ENCODE assay signal across 9 mouse cellular contexts in genomic region chr7:25677013-25677412, GRCm38 (mm10). TPM values are rescaled to one million over a fixed set of nuclear protein-coding genes. Genes with fewer than 3 reads are reported as not detected.
DNase-seq lines count a peak whose midpoint lies in the region; ATAC-seq lines count a peak whose summit lies in the region.
"Had no signal": no experiment of that assay in that cellular context is flagged by ENCODE, and none has a peak within 500 bp of the region (broad histone marks: within the 10 kb centered on the region; RNA-seq: fewer than 3 reads in every experiment).

No protein-coding gene starts in this region.

- ATAC-seq in heart, embryonic 15.5 days (replicated peaks; ENCODE audit: insufficient number of reproducible peaks, insufficient read depth, low FRiP score, low read depth): no peak
- no peak for ATAC-seq in neural tube, embryonic 12.5 days (ENCODE audit: low FRiP score, low read depth)
- no peak for ATAC-seq in midbrain, embryonic 13.5 days
- ATAC-seq: CD4-positive, CD25-positive, alpha-beta regulatory T cell, adult 4 months had no signal

- no peaks in the 10 kb centered on the region for H3K9me3 ChIP-seq in heart, embryonic 15.5 days (replicated peaks)
- H3K9me3 ChIP-seq in neural tube, embryonic 12.5 days: no peaks in the 10 kb centered on the region
- no peaks in the 10 kb centered on the region for H3K9me3 ChIP-seq in midbrain, embryonic 13.5 days

- H3K9ac ChIP-seq in heart, embryonic 15.5 days: no peak overlapping the region
- no peak overlapping the region for H3K9ac ChIP-seq in neural tube, embryonic 12.5 days
- H3K9ac ChIP-seq in midbrain, embryonic 13.5 days (replicated peaks): no peak overlapping the region

- no peak overlapping the region for H3K4me3 ChIP-seq in heart, embryonic 15.5 days
- H3K4me3 ChIP-seq in neural tube, embryonic 12.5 days: no peak overlapping the region
- no peak overlapping the region for H3K4me3 ChIP-seq in midbrain, embryonic 13.5 days (replicated peaks)

- no peaks in the 10 kb centered on the region for H3K36me3 ChIP-seq in heart, embryonic 15.5 days
- no peaks in the 10 kb centered on the region for H3K36me3 ChIP-seq in neural tube, embryonic 12.5 days
- H3K36me3 ChIP-seq in midbrain, embryonic 13.5 days: no peaks in the 10 kb centered on the region

- H3K4me2 ChIP-seq in heart, embryonic 15.5 days: no peak overlapping the region
- H3K4me2 ChIP-seq in neural tube, embryonic 12.5 days (replicated peaks): no peak overlapping the region
- H3K4me2 ChIP-seq in midbrain, embryonic 13.5 days (replicated peaks): no peak overlapping the region

- H3K27me3 ChIP-seq in heart, embryonic 15.5 days: peaks cover 28% of the 10 kb centered on the region
- peaks cover 33% of the 10 kb centered on the region for H3K27me3 ChIP-seq in neural tube, embryonic 12.5 days (replicated peaks)
- H3K27me3 ChIP-seq in midbrain, embryonic 13.5 days: peaks cover 42% of the 10 kb centered on the region

- no peak for DNase-seq in heart, adult 8-10 months (ENCODE audit: low spot score)
- DNase-seq in neural tube, embryonic 10.5 days (ENCODE audit: extremely low spot score, low spot score): no peak
- no peak for DNase-seq in adrenal gland, adult 2 months
- DNase-seq in layer of hippocampus, postnatal 14 days (ENCODE audit: low spot score in 2 of 2): no peak

- WGBS in heart, embryonic 15.5 days: 87% methylated on average over 7 of the region's 7 CpGs
- 88% methylated on average over 7 of the region's 7 CpGs for WGBS in neural tube, embryonic 12.5 days
- 90% methylated on average over 7 of the region's 7 CpGs for WGBS in midbrain, embryonic 13.5 days

- H3K4me1 ChIP-seq in heart, embryonic 15.5 days (replicated peaks): peaks cover 38% of the 10 kb centered on the region
- H3K4me1 ChIP-seq in neural tube, embryonic 12.5 days: peaks cover 10% of the 10 kb centered on the region; the same call in 1 of the 2 replicates
- H3K4me1 ChIP-seq in midbrain, embryonic 13.5 days (replicated peaks): peaks cover 23% of the 10 kb centered on the region

- peak overlapping the region; percentile 44 for H3K27ac ChIP-seq in heart, embryonic 15.5 days
- H3K27ac ChIP-seq in neural tube, embryonic 12.5 days: peak overlapping the region; percentile 22; the same call in 1 of the 2 replicates
- H3K27ac ChIP-seq in midbrain, embryonic 13.5 days: peak overlapping the region; percentile 65

RNA-seq across cellular contexts. Expression of gene Tmem91, which starts 2.0 kb away (rescaled TPM):
- 1.8 and 2.2 TPM in 2 replicates for polyA plus RNA-seq in heart, embryonic 15.5 days (2015; fragmentation: Nextera tagmentation; extraction: Ambion mirVana)
- not detected for total RNA-seq in heart, adult 8-10 months (2022)
- polyA plus RNA-seq in neural tube, embryonic 12.5 days (2016; fragmentation: Nextera tagmentation; extraction: Ambion mirVana): 3.4 and 5.7 TPM in 2 replicates
- polyA plus RNA-seq in midbrain, embryonic 13.5 days (2015; fragmentation: Nextera tagmentation; extraction: Ambion mirVana): 8.8 and 9.7 TPM in 2 replicates
- total RNA-seq in adrenal gland, adult 2 months (2021): under 1 TPM in 1 of 2 experiments, not detected in 1; 0.37 TPM
- 0.67 and 1.1 TPM in 2 replicates for polyA plus RNA-seq in adrenal gland, adult 2 months (2012; rRNA removed)
- total RNA-seq in layer of hippocampus, postnatal 14 days (2021): 10 to 100 TPM; 16.4 to 29.3 TPM
- total RNA-seq: gastrocnemius, postnatal 36 days had no signal

RNA-seq across cellular contexts. Expression of gene B9d2, which starts 3.6 kb away (rescaled TPM):
- polyA plus RNA-seq in heart, embryonic 15.5 days (2015; fragmentation: Nextera tagmentation; extraction: Ambion mirVana): 24.5 and 30.9 TPM in 2 replicates
- total RNA-seq in heart, adult 8-10 months (2022): 10 to 100 TPM; 10.1 to 12.8 (median 11.9) TPM
- polyA plus RNA-seq in neural tube, embryonic 12.5 days (2016; fragmentation: Nextera tagmentation; extraction: Ambion mirVana): 34.8 and 35.7 TPM in 2 replicates
- 40.3 and 41.4 TPM in 2 replicates for polyA plus RNA-seq in midbrain, embryonic 13.5 days (2015; fragmentation: Nextera tagmentation; extraction: Ambion mirVana)
- total RNA-seq in adrenal gland, adult 2 months (2021): 10 to 100 TPM; 12.2 to 26.4 TPM
- polyA plus RNA-seq in adrenal gland, adult 2 months (2012; rRNA removed): 69.9 and 83.0 TPM in 2 replicates
- 10 to 100 TPM; 21.9 to 25.3 TPM for total RNA-seq in layer of hippocampus, postnatal 14 days (2021)

RNA-seq across cellular contexts. Expression of gene Tgfb1, which starts 9.8 kb away (rescaled TPM):
- 3.2 and 4.6 TPM in 2 replicates for polyA plus RNA-seq in heart, embryonic 15.5 days (2015; fragmentation: Nextera tagmentation; extraction: Ambion mirVana)
- 10 to 100 TPM; 17.5 to 24.9 (median 23.9) TPM for total RNA-seq in heart, adult 8-10 months (2022)
- 2.4 and 2.6 TPM in 2 replicates for polyA plus RNA-seq in neural tube, embryonic 12.5 days (2016; fragmentation: Nextera tagmentation; extraction: Ambion mirVana)
- 0.59 and 1.2 TPM in 2 replicates for polyA plus RNA-seq in midbrain, embryonic 13.5 days (2015; fragmentation: Nextera tagmentation; extraction: Ambion mirVana)
- 10 to 100 TPM; 30.2 to 36.6 TPM for total RNA-seq in adrenal gland, adult 2 months (2021)
- 50.8 and 57.6 TPM in 2 replicates for polyA plus RNA-seq in adrenal gland, adult 2 months (2012; rRNA removed)
- total RNA-seq in layer of hippocampus, postnatal 14 days (2021): 1 to 10 TPM; 8.1 to 8.9 TPM

RNA-seq across cellular contexts. Expression of gene Exosc5, which starts 18.0 kb away (rescaled TPM):
- 30.3 and 45.7 TPM in 2 replicates for polyA plus RNA-seq in heart, embryonic 15.5 days (2015; fragmentation: Nextera tagmentation; extraction: Ambion mirVana)
- total RNA-seq in heart, adult 8-10 months (2022): 10 to 100 TPM; 17.5 to 20.4 (median 19.3) TPM
- 54.7 and 55.2 TPM in 2 replicates for polyA plus RNA-seq in neural tube, embryonic 12.5 days (2016; fragmentation: Nextera tagmentation; extraction: Ambion mirVana)
- polyA plus RNA-seq in midbrain, embryonic 13.5 days (2015; fragmentation: Nextera tagmentation; extraction: Ambion mirVana): 44.2 and 44.8 TPM in 2 replicates
- 10 to 100 TPM; 42.5 to 44.0 TPM for total RNA-seq in adrenal gland, adult 2 months (2021)
- polyA plus RNA-seq in adrenal gland, adult 2 months (2012; rRNA removed): 121 and 124 TPM in 2 replicates
- total RNA-seq in layer of hippocampus, postnatal 14 days (2021): 10 to 100 TPM; 29.3 to 29.8 TPM

RNA-seq across cellular contexts. Expression of gene Bckdha, which starts 18.2 kb away (rescaled TPM):
- polyA plus RNA-seq in heart, embryonic 15.5 days (2015; fragmentation: Nextera tagmentation; extraction: Ambion mirVana): 58.5 and 68.9 TPM in 2 replicates
- 100 to 1,000 TPM; 302 to 362 (median 329) TPM for total RNA-seq in heart, adult 8-10 months (2022)
- polyA plus RNA-seq in neural tube, embryonic 12.5 days (2016; fragmentation: Nextera tagmentation; extraction: Ambion mirVana): 48.3 and 48.4 TPM in 2 replicates
- polyA plus RNA-seq in midbrain, embryonic 13.5 days (2015; fragmentation: Nextera tagmentation; extraction: Ambion mirVana): 47.9 and 50.5 TPM in 2 replicates
- total RNA-seq in adrenal gland, adult 2 months (2021): 100 to 1,000 TPM; 207 to 217 TPM
- 626 and 697 TPM in 2 replicates for polyA plus RNA-seq in adrenal gland, adult 2 months (2012; rRNA removed)
- 10 to 100 TPM; 38.3 to 42.6 TPM for total RNA-seq in layer of hippocampus, postnatal 14 days (2021)
